Mouse (Mus musculus): ENCODE data around the gene Fads3. TPM values are rescaled to one million over a fixed set of nuclear protein-coding genes. Genes with fewer than 3 reads are reported as not detected.

Fads3 gene
- polyA plus RNA-seq (2015; fragmentation: Nextera tagmentation; extraction: Ambion mirVana) = 5.8 TPM in 2 replicates

DNA sequence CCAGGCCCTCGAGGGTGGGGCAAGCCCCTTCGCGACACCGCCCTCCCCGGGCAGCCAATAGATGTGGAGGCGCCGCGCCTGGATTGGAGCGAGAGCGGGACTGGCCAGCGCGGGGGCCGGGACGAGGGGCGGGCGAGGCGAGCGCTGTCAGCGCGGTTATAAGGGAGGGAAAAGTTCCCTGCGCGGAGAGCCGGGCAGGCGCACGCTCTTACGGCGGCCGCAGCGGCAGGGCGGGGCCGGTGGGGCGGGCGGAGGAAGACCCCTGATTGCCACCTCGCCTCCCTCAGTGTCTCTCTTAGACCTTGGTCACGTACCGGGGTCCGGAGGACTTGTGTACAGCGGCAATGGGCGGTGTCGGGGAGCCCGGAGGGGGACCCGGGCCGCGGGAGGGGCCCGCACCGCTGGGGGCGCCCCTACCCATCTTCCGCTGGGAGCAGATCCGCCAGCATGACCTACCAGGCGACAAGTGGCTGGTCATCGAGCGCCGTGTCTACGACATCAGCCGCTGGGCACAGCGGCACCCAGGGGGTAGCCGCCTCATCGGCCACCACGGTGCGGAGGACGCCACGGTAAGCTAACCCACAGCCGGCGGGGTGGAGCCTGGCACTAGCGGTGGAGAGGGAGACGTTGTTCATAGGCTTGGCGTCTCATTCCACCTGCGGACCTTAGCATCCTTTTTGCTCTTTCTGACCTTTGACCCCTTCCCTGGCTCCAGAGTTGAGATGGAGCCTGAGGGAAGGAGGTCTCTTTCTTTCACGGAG, at the start of gene Fads3:
TSS of gene Fads3 (plus strand) at position 182 of the 761 bp plus-strand sequence.
- Histone ChIP-seq H3K27ac (no peak within 1 kb of the TSS), H3K36me3 (ENCODE audit: poor library complexity, severe bottlenecking) (no peaks in the 10 kb centered on the region), H3K4me1 (peaks cover 22% of the 10 kb centered on the region), H3K9ac (peak within 1 kb of the TSS; percentile 75), H3K27me3 (0 out of 2 replicates have a peak, but pooled peaks cover 6% of the 10 kb centered on the region), H3K9me3 (replicated peaks) (no peaks in the 10 kb centered on the region), H3K4me3 (peak within 1 kb of the TSS; percentile 67), H3K4me2 (peak within 1 kb of the TSS; percentile 97)
- under 1% methylated on average over 66 of the region's 69 CpGs for WGBS
- ATAC-seq = peak; percentile 91

DNA sequence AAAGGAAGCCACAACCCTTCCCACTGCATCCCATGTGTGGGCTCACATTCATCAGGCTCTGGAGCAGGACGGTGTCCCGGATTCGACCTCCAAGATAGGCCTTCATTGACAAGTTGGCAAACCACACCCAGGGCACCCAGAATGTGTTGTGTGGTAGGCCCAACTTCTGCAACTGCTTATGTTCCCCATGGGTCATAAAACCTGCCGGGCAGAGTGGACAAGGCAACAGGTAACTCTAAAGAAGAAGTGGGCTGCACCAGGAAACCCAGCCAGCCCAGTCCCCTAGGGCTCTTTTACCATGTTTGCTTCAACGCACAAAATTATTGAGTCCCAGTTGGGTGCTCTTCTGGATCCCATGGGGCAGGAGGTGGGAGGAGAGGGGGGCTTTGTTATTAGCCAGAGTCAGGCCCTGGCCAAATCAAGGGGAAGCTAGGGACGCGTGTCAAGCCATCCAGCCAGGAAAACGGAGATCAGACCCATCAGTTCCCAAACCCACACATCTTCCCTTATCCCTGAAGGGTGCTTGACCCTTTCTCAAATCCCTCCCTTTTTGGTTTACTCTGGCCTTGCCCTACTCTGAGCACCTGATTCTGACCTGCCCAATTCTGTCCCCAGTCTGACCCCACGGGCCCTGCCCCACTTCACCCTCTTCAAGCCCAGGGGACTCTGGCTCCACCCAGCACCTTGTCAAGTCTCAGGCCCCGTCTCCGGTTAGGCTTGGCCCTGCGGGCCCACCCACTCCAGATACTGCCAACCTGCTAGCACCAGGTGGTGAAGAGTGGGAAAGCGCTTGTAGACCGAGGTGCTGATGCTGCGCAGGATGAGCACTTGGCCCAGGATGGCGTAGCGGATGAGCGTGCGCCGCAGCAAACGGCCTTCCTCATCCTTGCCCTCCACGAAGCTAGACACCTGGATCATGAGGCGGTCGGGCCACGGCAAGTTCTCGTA, 49.1 kb upstream of the Fads3 start:
- Histone ChIP-seq H3K4me3 (peak overlapping the region; percentile 24), H3K4me1 (no peaks in the 10 kb centered on the region; the same call in 1 of the 2 replicates), H3K27ac (no peak overlapping the region), H3K9me3 (replicated peaks) (no peaks in the 10 kb centered on the region), H3K27me3 (no peaks in the 10 kb centered on the region), H3K4me2 (peak overlapping the region; percentile 49), H3K36me3 (ENCODE audit: poor library complexity, severe bottlenecking) (no peaks in the 10 kb centered on the region), H3K9ac (peak overlapping the region; percentile 31)
- WGBS = 44% methylated on average over 26 of the region's 26 CpGs
- ATAC-seq = peak; percentile 59

DNA sequence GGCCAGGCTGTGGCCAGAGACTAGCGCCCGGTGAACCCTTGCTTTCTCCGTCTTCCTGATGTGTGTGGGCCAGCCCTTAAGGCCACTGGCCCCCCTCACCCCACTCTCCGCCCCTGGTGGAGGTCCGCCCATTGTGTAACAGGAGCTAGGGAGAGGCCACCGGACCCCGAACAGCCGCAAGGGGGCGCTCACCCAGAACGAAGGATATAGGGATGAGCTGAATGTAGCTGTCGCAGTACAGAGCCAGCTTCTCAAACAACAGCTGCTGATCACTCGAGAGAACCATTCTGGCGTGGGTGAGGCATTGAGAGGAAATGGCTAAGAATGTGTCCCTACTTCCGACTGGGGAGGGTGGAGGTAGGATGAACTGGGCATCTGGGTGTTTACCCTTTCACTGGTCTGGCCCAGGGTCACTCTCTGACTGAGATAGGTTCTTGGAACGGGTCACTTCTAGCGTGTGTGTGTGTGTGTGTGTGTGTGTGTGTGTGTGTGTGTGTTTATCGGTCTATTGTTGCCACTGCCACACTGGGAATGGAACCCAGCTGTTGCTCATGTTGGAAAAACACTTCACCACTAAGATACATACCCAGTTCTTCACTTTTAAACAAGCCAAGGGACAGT, 48.2 kb upstream of the Fads3 start:
- Histone ChIP-seq H3K27me3 (no peaks in the 10 kb centered on the region), H3K36me3 (ENCODE audit: poor library complexity, severe bottlenecking) (no peaks in the 10 kb centered on the region), H3K4me2 (peak overlapping the region; percentile 49), H3K4me1 (no peaks in the 10 kb centered on the region; the same call in 1 of the 2 replicates), H3K9me3 (replicated peaks) (no peaks in the 10 kb centered on the region), H3K4me3 (peak overlapping the region; percentile 24), H3K9ac (peak overlapping the region; percentile 31), H3K27ac (no peak overlapping the region)
- peak; percentile 90 for ATAC-seq
- 7% methylated on average over 17 of the region's 17 CpGs for WGBS

DNA sequence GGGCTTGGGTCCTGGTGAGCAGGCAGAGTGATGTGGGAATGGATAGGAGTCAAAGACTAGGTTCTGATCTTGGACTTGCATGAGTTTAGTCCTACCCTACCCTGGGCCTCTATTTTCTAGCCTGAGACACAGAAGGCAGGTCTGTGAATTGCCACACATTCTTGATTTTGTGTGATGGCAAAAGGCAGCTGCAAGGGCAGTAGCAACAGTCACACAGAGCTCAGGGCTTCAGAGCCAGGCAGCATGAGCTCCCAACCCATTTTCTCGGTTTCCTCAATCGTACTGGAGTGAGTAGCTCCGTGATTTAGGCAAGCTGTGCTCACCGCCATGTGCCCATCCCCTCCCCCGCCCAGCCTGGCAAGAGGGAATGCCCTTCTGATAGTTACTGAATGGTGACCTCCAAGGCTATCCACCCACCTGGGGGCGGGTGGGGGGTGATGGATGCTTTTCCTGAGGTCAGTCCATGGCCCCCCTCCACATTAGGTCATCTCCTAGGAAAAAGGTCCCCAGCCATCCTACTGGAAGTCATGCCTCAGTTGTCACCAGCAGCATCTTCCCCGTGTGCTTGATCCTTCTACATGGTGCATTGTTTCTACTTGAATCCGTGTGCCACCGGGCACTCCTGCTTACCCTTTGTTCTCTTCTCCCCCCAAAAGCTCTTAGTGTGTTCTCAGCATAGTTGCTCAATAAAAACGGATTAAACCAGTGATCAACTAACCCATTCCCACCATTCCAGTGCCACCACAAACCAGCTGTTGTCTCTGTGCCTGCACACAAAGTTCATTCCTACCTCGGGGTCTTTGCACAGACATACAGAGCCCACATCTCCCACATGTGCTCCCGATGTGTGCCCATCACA, 43.9 kb upstream of the Fads3 start:
- Histone ChIP-seq H3K9ac (no peak overlapping the region), H3K4me2 (no peak overlapping the region), H3K36me3 (ENCODE audit: poor library complexity, severe bottlenecking) (no peaks in the 10 kb centered on the region), H3K27me3 (no peaks in the 10 kb centered on the region), H3K27ac (no peak overlapping the region), H3K4me1 (no peaks in the 10 kb centered on the region; the same call in 1 of the 2 replicates), H3K9me3 (replicated peaks) (no peaks in the 10 kb centered on the region), H3K4me3 (no peak overlapping the region)
- ATAC-seq = no peak
- WGBS = 75% methylated on average over 12 of the region's 12 CpGs

DNA sequence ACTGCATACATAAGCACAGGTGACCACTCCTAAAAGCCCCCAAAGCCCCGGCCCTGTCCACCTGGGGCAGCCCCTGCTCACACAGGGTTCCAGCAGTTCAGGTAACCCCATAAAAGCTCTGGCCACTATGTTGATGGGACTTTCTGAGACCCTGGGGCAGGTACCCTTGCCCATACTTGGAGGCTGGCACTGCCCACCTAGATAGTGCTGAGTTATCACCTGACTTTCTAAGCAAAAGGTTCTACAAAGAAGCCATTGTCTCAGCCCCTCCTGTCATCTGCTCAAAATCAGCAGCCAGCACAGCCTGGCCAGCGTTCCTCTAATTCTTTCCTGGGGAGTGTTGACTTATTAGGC, 43.3 kb upstream of the Fads3 start:
- no peak for ATAC-seq
- WGBS = 80% methylated on average over 2 of the region's 2 CpGs
- H3K27me3 ChIP-seq = no peaks in the 10 kb centered on the region
- H3K4me1 ChIP-seq = no peaks in the 10 kb centered on the region; the same call in 1 of the 2 replicates
- H3K9ac ChIP-seq = no peak overlapping the region
- no peaks in the 10 kb centered on the region for H3K9me3 ChIP-seq (replicated peaks)
- no peaks in the 10 kb centered on the region for H3K36me3 ChIP-seq (ENCODE audit: poor library complexity, severe bottlenecking)
- no peak overlapping the region for H3K27ac ChIP-seq
- H3K4me3 ChIP-seq = no peak overlapping the region
- H3K4me2 ChIP-seq = no peak overlapping the region

DNA sequence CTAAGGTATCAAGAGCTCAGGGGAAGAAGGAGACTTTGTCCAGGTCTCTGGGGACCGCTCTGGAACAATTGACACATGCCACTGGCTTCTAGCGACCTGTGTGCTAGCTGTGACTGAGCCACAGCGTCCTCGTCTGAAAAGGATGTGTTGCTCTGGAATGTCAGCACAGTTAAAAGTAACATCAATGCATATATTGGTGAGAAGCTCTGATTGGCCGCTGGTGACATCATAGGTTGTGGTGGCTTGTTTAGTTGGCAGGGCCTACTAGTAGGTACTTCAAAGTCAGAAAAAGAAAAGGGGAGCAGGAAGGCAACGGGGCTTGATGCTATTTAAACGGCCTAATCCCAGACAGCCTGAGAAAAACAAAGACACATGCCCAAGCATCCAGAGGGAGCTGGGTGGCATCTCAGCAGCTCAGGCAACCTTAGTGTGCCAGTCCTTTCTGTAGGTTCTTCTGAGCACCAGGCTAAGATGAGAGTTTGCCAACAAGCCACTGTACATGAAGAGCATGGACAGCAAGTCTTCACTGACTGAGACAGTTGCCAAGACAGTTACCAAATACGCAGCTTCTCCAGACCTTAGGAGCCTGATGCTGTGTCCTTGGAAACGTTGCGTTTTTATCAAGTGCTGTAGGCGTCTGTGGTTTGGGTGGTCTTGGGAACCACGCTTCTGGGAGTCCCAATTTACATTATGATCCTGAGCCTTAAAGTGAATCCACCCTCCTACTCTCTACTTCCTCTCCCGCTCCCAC, 42.5 kb upstream of the Fads3 start:
- Histone ChIP-seq H3K27me3 (no peaks in the 10 kb centered on the region), H3K36me3 (ENCODE audit: poor library complexity, severe bottlenecking) (no peaks in the 10 kb centered on the region), H3K4me3 (no peak overlapping the region), H3K4me1 (no peaks in the 10 kb centered on the region), H3K4me2 (no peak overlapping the region), H3K9ac (no peak overlapping the region), H3K9me3 (replicated peaks) (no peaks in the 10 kb centered on the region), H3K27ac (no peak overlapping the region)
- no peak for ATAC-seq
- 64% methylated on average over 13 of the region's 13 CpGs for WGBS

DNA sequence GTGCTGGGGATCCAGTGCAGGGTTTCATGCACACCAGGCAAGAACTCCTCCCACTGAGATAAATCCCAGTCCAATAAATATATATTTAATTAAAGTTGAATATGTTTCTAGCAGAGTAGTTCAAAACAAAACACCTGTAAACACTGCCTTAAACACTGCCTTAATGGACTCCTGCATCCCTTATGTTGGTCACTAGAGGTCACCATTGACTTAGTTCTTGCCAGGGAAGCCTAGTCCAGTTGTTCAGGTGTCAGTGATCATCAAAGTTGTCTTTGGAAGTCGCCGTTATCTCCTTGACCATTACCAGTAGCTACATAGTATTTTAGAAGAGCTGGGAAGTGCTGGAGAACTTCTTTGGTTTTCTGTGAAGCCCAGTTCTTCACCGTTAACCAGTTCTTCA, 41.0 kb upstream of the Fads3 start:
- no peaks in the 10 kb centered on the region for H3K27me3 ChIP-seq
- H3K27ac ChIP-seq = no peak overlapping the region
- H3K4me3 ChIP-seq = no peak overlapping the region
- no peak overlapping the region for H3K4me2 ChIP-seq
- no peaks in the 10 kb centered on the region for H3K9me3 ChIP-seq (replicated peaks)
- ATAC-seq = no peak
- 36% methylated on average over 3 of the region's 3 CpGs for WGBS
- H3K36me3 ChIP-seq (ENCODE audit: poor library complexity, severe bottlenecking) = no peaks in the 10 kb centered on the region
- H3K4me1 ChIP-seq = no peaks in the 10 kb centered on the region
- H3K9ac ChIP-seq = no peak overlapping the region

DNA sequence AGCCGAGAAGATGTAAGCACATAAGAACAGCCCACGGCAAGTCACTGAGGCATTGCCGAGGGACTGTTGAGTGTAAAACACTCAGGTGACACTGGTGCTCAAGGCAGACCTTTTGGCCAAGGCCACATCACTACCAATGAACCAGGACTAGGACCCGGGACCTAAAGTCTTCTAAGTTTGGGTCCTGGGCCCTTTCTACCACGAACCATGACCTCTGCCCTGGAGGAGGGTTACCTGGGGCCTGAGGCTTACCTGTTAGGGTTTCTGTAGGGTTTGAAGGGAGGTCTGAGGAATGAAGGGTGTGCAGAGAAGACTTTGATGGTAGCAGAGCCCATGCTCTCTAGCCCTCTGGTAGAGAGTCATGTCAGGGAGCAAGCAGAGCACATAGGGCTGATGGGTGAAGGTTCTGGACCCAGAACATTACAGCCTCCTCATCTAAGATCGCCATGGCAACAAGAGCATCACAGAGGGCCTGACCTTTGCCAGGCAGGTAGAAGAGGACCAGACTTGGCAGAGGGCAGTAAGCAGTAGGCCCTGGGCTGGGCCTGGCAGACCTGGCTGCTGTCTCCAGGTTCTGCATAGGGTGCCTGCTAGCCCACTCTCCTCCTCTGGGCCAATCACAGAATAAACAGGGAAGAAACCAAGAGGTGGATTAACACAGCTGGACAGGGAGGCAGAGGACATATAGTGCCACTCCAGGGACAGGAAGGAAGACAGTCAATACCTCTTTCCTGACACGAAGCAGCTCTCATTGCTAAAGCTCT, 40.0 kb upstream of the Fads3 start, which contains the start of the genes Best1 and Rab3il1:
TSS of gene Best1 (minus strand) at position 428 of the 764 bp plus-strand sequence.
TSS of gene Rab3il1 (plus strand) at position 464 of the 764 bp plus-strand sequence.
- Histone ChIP-seq H3K36me3 (ENCODE audit: poor library complexity, severe bottlenecking) (no peaks in the 10 kb centered on the region), H3K4me1 (no peaks in the 10 kb centered on the region), H3K4me3 (no peak within 1 kb of the TSS), H3K27me3 (no peaks in the 10 kb centered on the region), H3K9ac (no peak within 1 kb of the TSS), H3K9me3 (replicated peaks) (no peaks in the 10 kb centered on the region), H3K4me2 (no peak within 1 kb of the TSS), H3K27ac (no peak within 1 kb of the TSS)
- 75% methylated on average over 7 of the region's 7 CpGs for WGBS
- ATAC-seq = no peak

DNA sequence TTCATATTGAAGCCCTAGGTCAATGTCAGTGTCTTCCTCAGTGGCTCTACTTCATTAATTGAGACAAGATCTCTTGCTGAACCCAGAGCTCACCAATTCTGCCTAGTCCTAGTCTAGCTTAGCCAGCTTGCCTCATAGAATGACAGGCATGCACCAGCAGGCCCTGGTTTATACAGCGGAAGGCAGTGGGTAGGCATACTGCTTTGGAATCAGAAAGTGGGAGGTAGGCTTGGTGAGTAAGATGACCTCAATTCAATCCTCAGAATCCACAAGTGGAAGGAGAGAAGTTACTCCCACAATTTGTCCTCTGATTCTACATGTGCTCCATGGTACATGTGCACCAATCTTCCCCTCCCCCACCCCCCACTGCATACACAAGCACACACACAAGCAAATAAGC, 37.7 kb upstream of the Fads3 start:
- H3K27ac ChIP-seq = no peak overlapping the region
- no peaks in the 10 kb centered on the region for H3K9me3 ChIP-seq (replicated peaks)
- H3K36me3 ChIP-seq (ENCODE audit: poor library complexity, severe bottlenecking) = no peaks in the 10 kb centered on the region
- H3K4me1 ChIP-seq = no peaks in the 10 kb centered on the region
- H3K9ac ChIP-seq = no peak overlapping the region
- WGBS = 100% methylated on average over 1 of the region's 1 CpGs
- H3K27me3 ChIP-seq = no peaks in the 10 kb centered on the region
- ATAC-seq = no peak
- H3K4me3 ChIP-seq = no peak overlapping the region
- H3K4me2 ChIP-seq = no peak overlapping the region

DNA sequence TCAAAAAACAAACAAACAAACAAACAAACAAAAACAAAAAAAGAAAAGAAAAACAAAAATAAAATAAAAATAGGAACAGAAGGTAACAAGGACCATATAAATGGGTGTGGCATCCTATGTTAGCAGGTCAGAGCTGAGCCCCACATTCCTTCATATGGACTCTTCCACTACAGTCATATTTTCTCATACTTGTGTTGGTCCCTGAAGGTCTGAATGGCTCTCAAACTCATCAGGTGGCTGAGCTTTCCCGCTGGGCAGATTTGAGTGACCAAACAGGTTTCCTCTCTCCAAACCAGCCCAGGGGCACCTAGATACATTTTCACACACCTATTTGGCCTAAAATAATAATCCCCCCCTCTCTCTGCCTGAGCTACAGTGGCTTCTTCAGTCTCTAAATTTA, 30.0 kb upstream of the Fads3 start:
- WGBS = 81% methylated on average over 1 of the region's 1 CpGs
- H3K27ac ChIP-seq = no peak overlapping the region
- H3K9ac ChIP-seq = no peak overlapping the region
- H3K4me2 ChIP-seq = no peak overlapping the region
- H3K4me1 ChIP-seq = no peaks in the 10 kb centered on the region
- no peak for ATAC-seq
- no peaks in the 10 kb centered on the region for H3K36me3 ChIP-seq (ENCODE audit: poor library complexity, severe bottlenecking)
- H3K9me3 ChIP-seq (replicated peaks) = no peaks in the 10 kb centered on the region
- H3K27me3 ChIP-seq = no peaks in the 10 kb centered on the region
- no peak overlapping the region for H3K4me3 ChIP-seq
